Mouse (Mus musculus): Measurements from ENCODE around the gene Htra1.

- no peak for TF ChIP-seq MYOD1 (IDR thresholded peaks at IDR 0.05; ENCODE audit: control insufficient read depth in 1 of 3, insufficient read length in 2 of 3, low read depth in 2 of 3)
- no peak for TF ChIP-seq USF1 (IDR thresholded peaks at IDR 0.05; ENCODE audit: low read depth)
Measured at GRCm38 (mm10) chr7:131007221-131007620, 71.3 kb downstream of the Htra1 start.

Measured in myocyte (in vitro differentiated cells).